Comparison of ENCODE assay signal across 8 mouse cellular contexts in genomic region chr17:46751794-46752556, GRCm38 (mm10). TPM values are rescaled to one million over a fixed set of nuclear protein-coding genes. Genes with fewer than 3 reads are reported as not detected.
A peak's percentile ranks its signal among the peaks of the same experiment; 100 is the strongest.
DNase-seq lines count a peak whose midpoint lies in the region; ATAC-seq lines count a peak whose summit lies in the region.

TSS of gene Cnpy3 (minus strand) at chr17:46752214.

- no peaks in the 10 kb centered on the region for H3K36me3 ChIP-seq in hindbrain, embryonic 11.5 days (ENCODE audit: control insufficient read depth, insufficient read depth, low read length)

- H3K27ac ChIP-seq in hindbrain, embryonic 11.5 days (ENCODE audit: low read depth, low read length), result peak within 1 kb of the TSS; percentile 80

- H3K4me1 ChIP-seq in hindbrain, embryonic 11.5 days (replicated peaks; ENCODE audit: control insufficient read depth, insufficient read depth, low read length), result peaks cover 4% of the 10 kb centered on the region; the same call in 1 of the 2 replicates

- peak within 1 kb of the TSS; percentile 84 for H3K4me2 ChIP-seq in hindbrain, embryonic 11.5 days (replicated peaks; ENCODE audit: low read depth, low read length)

- H3K4me3 ChIP-seq in hindbrain, embryonic 11.5 days (ENCODE audit: low read depth, low read length), result peak within 1 kb of the TSS; percentile 69

- H3K9me3 ChIP-seq in hindbrain, embryonic 11.5 days (ENCODE audit: control insufficient read depth, low read length), result no peaks in the 10 kb centered on the region

- no peaks in the 10 kb centered on the region; the same call in 1 of the 2 replicates for H3K27me3 ChIP-seq in hindbrain, embryonic 11.5 days (ENCODE audit: control insufficient read depth, insufficient read depth, low read length)

- ATAC-seq in hindbrain, embryonic 11.5 days (ENCODE audit: low FRiP score), result peak; percentile 98

- DNase-seq in MN1 (ENCODE audit: low spot score), result peak; percentile 100
- peak; percentile 98 for DNase-seq in cerebellum, adult 9-10 months
- DNase-seq in frontal cortex, adult 2 months (ENCODE audit: extremely low spot score in 1 of 2, low spot score in 1 of 2), result peak; percentile 97 to 98
- DNase-seq in hindbrain, embryonic 11.5 days (ENCODE audit: low spot score), result peak; percentile 98
- DNase-seq in layer of hippocampus, postnatal 10 days (ENCODE audit: low spot score in 2 of 2), result peak; percentile 94 to 97
- DNase-seq in lung, postnatal 10 days, result peak; percentile 99
- peak; percentile 96 for DNase-seq in ovary, postnatal 36 days (ENCODE audit: low spot score)
- peak; percentile 96 for DNase-seq in thymus, postnatal 25 days

- peak within 1 kb of the TSS; percentile 70 for H3K9ac ChIP-seq in hindbrain, embryonic 11.5 days (ENCODE audit: low read depth, low read length)

- 0% methylated on average over 53 of the region's 58 CpGs for WGBS in hindbrain, embryonic 11.5 days

RNA-seq across cellular contexts. Expression of gene Cnpy3, which starts in this region (rescaled TPM):
- 86.0 and 88.3 TPM in 2 replicates for polyA plus RNA-seq in frontal cortex, adult 2 months (2012; rRNA removed)
- polyA plus RNA-seq in hindbrain, embryonic 11.5 days (2014; fragmentation: Nextera tagmentation; extraction: Ambion mirVana), result 53.4 and 53.9 TPM in 2 replicates
- total RNA-seq in layer of hippocampus, postnatal 10 days (2021), result 10 to 100 TPM; 48.2 to 56.3 TPM

Comparison
In these comparisons a context has a peak if more than half of its experiments do, and no peak if none do; other contexts are left out.
1. Peak in every context shown above with its lines: DNase-seq, ATAC-seq, H3K4me3 ChIP-seq and H3K27ac ChIP-seq.